Mouse (Mus musculus): ENCODE results near the gene Cox20. TPM values are rescaled to one million over a fixed set of nuclear protein-coding genes. Genes with fewer than 3 reads are reported as not detected.

The Cox20 gene
- total RNA-seq, 1 experiment from 2014 or later: 123 TPM

GRCm38 (mm10) chr1:178357776-178358710 lies 39.1 kb downstream of the Cox20 start:
- DNase-seq: no peak

- no peak for DNase-seq
Measured at GRCm38 (mm10) chr1:178360264-178360663, 41.3 kb downstream of the Cox20 start.

GRCm38 (mm10) chr1:178360702-178361101 lies 41.8 kb downstream of the Cox20 start:
- DNase-seq: no peak

GRCm38 (mm10) chr1:178365171-178365570 lies 46.2 kb downstream of the Cox20 start:
- DNase-seq: no peak

GRCm38 (mm10) chr1:178368121-178368520 lies 49.2 kb downstream of the Cox20 start:
- peak; percentile 38 for DNase-seq

GRCm38 (mm10) chr1:178368548-178369271 lies 49.8 kb downstream of the Cox20 start:
- DNase-seq: peak; percentile 93

- peak; percentile 35 for DNase-seq
Measured at GRCm38 (mm10) chr1:178369272-178369651, 50.3 kb downstream of the Cox20 start.

Small RNA genes within 50 kb of the gene (microRNA-seq; reads per million reads assigned to microRNA genes)
- gene Gm27458: 0 reads per million in 2 experiments

Other genes with a start within 250 kb of the Cox20 start
- gene Desi2, start 131.7 kb upstream of the Cox20 start, total RNA-seq (2021): 24.3 and 25.5 TPM in 2 replicates
- gene Hnrnpu, start 18.7 kb downstream of the Cox20 start, total RNA-seq (2021): 446 and 468 TPM in 2 replicates
- gene Efcab2, start 87.0 kb downstream of the Cox20 start, total RNA-seq (2021): 2.3 and 4.5 TPM in 2 replicates
- 2.6 TPM in 2 replicates for gene Kif26b, start 210.0 kb downstream of the Cox20 start, total RNA-seq (2021)